Mouse (Mus musculus) kidney, adult 2 months (tissue): ENCODE data around the gene Chaf1b.

Source experiments
- CTCF ChIP-seq: fragments of 200-500 bp; conservative IDR thresholded peaks from 2 replicates; pipeline ENCODE4 v1.5.1; 2011; ENCODE audit warnings: low read depth, mild to moderate bottlenecking, control low read depth, low read length, moderate library complexity, mixed read lengths; ENCODE audit not compliant: insufficient read depth, insufficient read length
- POLR2A ChIP-seq: fragments of 200-500 bp; IDR thresholded peaks from one replicate; pipeline ENCODE4 v1.6.1; 2011; ENCODE audit warnings: low read depth, low read length, control low read depth

GRCm38 (mm10) chr16:93907761-93908160, 24.1 kb downstream of the Chaf1b start:
- TF ChIP-seq CTCF: no peak
- no peak for TF ChIP-seq POLR2A
